Mouse (Mus musculus): ENCODE data around the gene Ano3. TPM values are rescaled to one million over a fixed set of nuclear protein-coding genes. Genes with fewer than 3 reads are reported as not detected.
A peak's percentile ranks its signal among the peaks of the same experiment; 100 is the strongest.

The Ano3 gene
- polyA plus RNA-seq, 1 experiment, result 8.2 TPM

GRCm38 (mm10) chr2:110976871-110977270, 26.1 kb upstream of the Ano3 start:
- Histone ChIP-seq H3K4me1 (ENCODE audit: control insufficient read depth, insufficient read depth, low read length) (no peaks in the 10 kb centered on the region), H3K9ac (ENCODE audit: low read depth, poor library complexity, severe bottlenecking) (no peak overlapping the region), H3K27ac (ENCODE audit: insufficient read depth, low read length) (no peak overlapping the region), H3K27me3 (ENCODE audit: control insufficient read depth, insufficient read depth, low read length, poor library complexity, severe bottlenecking) (no peaks in the 10 kb centered on the region), H3K4me3 (ENCODE audit: low read depth, low read length) (no peak overlapping the region), H3K36me3 (ENCODE audit: control insufficient read depth, insufficient read depth, low read length, poor library complexity, severe bottlenecking) (no peaks in the 10 kb centered on the region), H3K9me3 (replicated peaks; ENCODE audit: control insufficient read depth, insufficient read depth, low read length, poor library complexity, severe bottlenecking) (no peaks in the 10 kb centered on the region)
- no peak for TF ChIP-seq EP300 (IDR thresholded peaks at IDR 0.05; ENCODE audit: insufficient read depth, low read depth, low read length)
- no peak for TF ChIP-seq POLR2A (IDR thresholded peaks at IDR 0.05; ENCODE audit: insufficient read depth, low read length)
- TF ChIP-seq CTCF (IDR thresholded peaks at IDR 0.05; ENCODE audit: low read depth, low read length), result no peak

DNA sequence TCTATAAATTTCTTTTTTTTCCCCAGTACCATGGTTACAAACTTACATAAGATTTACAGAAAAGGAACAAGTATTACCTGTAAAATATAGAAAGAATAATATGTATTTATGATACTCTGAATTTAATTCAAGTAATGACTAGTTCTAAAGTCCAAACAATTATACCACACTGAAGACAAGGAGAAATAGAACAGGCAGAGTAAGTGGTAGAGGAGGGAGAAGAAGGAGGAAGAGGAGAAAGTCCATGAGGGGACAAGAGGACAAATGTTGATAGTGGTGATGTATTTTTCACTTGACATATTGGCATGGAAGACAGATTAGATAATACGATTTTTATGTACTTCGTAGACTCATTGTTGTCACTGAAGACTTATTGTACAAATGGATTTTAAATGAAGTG, 19.4 kb upstream of the Ano3 start:
- Histone ChIP-seq H3K9me3 (replicated peaks; ENCODE audit: control insufficient read depth, insufficient read depth, low read length, poor library complexity, severe bottlenecking) (no peaks in the 10 kb centered on the region), H3K4me3 (ENCODE audit: low read depth, low read length) (no peak overlapping the region), H3K4me1 (ENCODE audit: control insufficient read depth, insufficient read depth, low read length) (no peaks in the 10 kb centered on the region), H3K27me3 (ENCODE audit: control insufficient read depth, insufficient read depth, low read length, poor library complexity, severe bottlenecking) (no peaks in the 10 kb centered on the region), H3K27ac (ENCODE audit: insufficient read depth, low read length) (no peak overlapping the region), H3K9ac (ENCODE audit: low read depth, poor library complexity, severe bottlenecking) (no peak overlapping the region), H3K36me3 (ENCODE audit: control insufficient read depth, insufficient read depth, low read length, poor library complexity, severe bottlenecking) (no peaks in the 10 kb centered on the region)
- no peak for TF ChIP-seq CTCF (IDR thresholded peaks at IDR 0.05; ENCODE audit: low read depth, low read length)
- no peak for TF ChIP-seq POLR2A (IDR thresholded peaks at IDR 0.05; ENCODE audit: insufficient read depth, low read length)
- TF ChIP-seq EP300 (IDR thresholded peaks at IDR 0.05; ENCODE audit: insufficient read depth, low read depth, low read length), result no peak

DNA sequence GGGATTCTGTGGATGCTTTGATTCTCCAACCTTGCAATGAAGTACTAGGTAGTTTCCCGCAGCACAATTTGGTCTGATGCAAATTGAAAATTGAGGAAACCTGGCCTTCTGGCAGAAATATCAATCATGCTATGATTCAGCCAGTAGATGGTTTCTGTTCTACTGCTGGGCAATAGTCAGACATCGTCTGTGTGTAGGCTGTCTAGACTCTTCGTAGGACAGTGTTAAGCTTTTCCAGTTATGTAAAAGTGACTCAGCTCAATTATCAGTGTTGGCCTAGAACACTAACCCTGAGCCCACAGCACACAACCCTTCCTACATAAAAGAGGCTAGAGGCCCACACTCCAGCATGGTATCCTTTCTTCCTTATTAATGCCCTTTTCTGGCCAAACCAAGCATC, 14.7 kb upstream of the Ano3 start:
- TF ChIP-seq CTCF (IDR thresholded peaks at IDR 0.05; ENCODE audit: low read depth, low read length) (no peak), POLR2A (IDR thresholded peaks at IDR 0.05; ENCODE audit: insufficient read depth, low read length) (no peak), EP300 (IDR thresholded peaks at IDR 0.05; ENCODE audit: insufficient read depth, low read depth, low read length) (no peak)
- no peak overlapping the region for H3K4me3 ChIP-seq (ENCODE audit: low read depth, low read length)
- H3K27ac ChIP-seq (ENCODE audit: insufficient read depth, low read length), result no peak overlapping the region
- H3K9me3 ChIP-seq (replicated peaks; ENCODE audit: control insufficient read depth, insufficient read depth, low read length, poor library complexity, severe bottlenecking), result no peaks in the 10 kb centered on the region
- no peaks in the 10 kb centered on the region for H3K27me3 ChIP-seq (ENCODE audit: control insufficient read depth, insufficient read depth, low read length, poor library complexity, severe bottlenecking)
- no peaks in the 10 kb centered on the region for H3K36me3 ChIP-seq (ENCODE audit: control insufficient read depth, insufficient read depth, low read length, poor library complexity, severe bottlenecking)
- no peaks in the 10 kb centered on the region for H3K4me1 ChIP-seq (ENCODE audit: control insufficient read depth, insufficient read depth, low read length)
- H3K9ac ChIP-seq (ENCODE audit: low read depth, poor library complexity, severe bottlenecking), result no peak overlapping the region

GRCm38 (mm10) chr2:110950432-110950803, 305 bp downstream of the Ano3 start:
- no peak for TF ChIP-seq EP300 (IDR thresholded peaks at IDR 0.05; ENCODE audit: insufficient read depth, low read depth, low read length)
- no peak for TF ChIP-seq POLR2A (IDR thresholded peaks at IDR 0.05; ENCODE audit: insufficient read depth, low read length)
- no peak for TF ChIP-seq CTCF (IDR thresholded peaks at IDR 0.05; ENCODE audit: low read depth, low read length)
- Histone ChIP-seq H3K9me3 (replicated peaks; ENCODE audit: control insufficient read depth, insufficient read depth, low read length, poor library complexity, severe bottlenecking) (no peaks in the 10 kb centered on the region), H3K27ac (ENCODE audit: insufficient read depth, low read length) (no peak overlapping the region), H3K9ac (ENCODE audit: low read depth, poor library complexity, severe bottlenecking) (no peak overlapping the region), H3K4me1 (ENCODE audit: control insufficient read depth, insufficient read depth, low read length) (no peaks in the 10 kb centered on the region), H3K27me3 (ENCODE audit: control insufficient read depth, insufficient read depth, low read length, poor library complexity, severe bottlenecking) (no peaks in the 10 kb centered on the region; the same call in 1 of the 2 replicates), H3K36me3 (ENCODE audit: control insufficient read depth, insufficient read depth, low read length, poor library complexity, severe bottlenecking) (no peaks in the 10 kb centered on the region), H3K4me3 (ENCODE audit: low read depth, low read length) (no peak overlapping the region)

DNA sequence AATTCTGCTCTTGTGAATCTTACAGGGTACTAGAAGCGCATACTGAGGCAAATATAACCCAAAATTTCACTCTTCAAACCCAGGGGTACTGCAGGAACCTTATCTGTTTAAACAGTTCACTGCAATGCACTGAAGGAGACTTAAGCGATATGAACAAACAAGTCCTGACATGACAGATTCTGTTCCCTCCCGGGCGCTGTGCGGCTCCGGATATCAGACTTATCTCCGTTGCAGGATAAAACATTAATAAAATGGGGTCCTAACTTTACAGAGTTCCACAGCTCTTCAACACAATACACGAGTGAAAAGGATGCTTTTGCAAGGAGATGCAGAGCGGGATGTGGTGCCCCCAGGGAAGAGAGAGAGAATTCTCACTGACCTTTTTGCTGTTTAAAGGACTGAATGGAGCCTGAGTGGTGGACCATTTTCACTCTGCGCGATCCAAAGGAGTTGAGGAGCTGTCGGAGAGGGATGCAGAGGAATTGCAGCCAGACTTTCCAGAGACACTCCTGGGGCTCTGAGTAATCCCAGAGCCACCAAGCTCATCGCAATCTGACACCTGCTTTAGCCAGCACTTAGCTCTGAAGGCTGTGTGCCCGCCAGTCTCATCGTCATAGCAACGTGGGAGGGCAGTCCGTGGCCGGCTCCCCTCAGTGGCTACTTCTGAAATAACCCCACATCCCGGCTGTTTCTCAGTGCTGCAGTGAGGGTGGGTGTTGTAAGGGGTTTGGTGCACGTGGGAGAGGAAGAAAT, 868 bp downstream of the Ano3 start:
- Histone ChIP-seq H3K4me1 (ENCODE audit: control insufficient read depth, insufficient read depth, low read length) (no peaks in the 10 kb centered on the region), H3K36me3 (ENCODE audit: control insufficient read depth, insufficient read depth, low read length, poor library complexity, severe bottlenecking) (no peaks in the 10 kb centered on the region), H3K9ac (ENCODE audit: low read depth, poor library complexity, severe bottlenecking) (peak overlapping the region; percentile 16; the same call in 1 of the 2 replicates), H3K9me3 (replicated peaks; ENCODE audit: control insufficient read depth, insufficient read depth, low read length, poor library complexity, severe bottlenecking) (no peaks in the 10 kb centered on the region), H3K27me3 (ENCODE audit: control insufficient read depth, insufficient read depth, low read length, poor library complexity, severe bottlenecking) (no peaks in the 10 kb centered on the region; the same call in 1 of the 2 replicates), H3K4me3 (ENCODE audit: low read depth, low read length) (peak overlapping the region; percentile 19), H3K27ac (ENCODE audit: insufficient read depth, low read length) (peak overlapping the region; percentile 12; the same call in 1 of the 2 replicates)
- TF ChIP-seq POLR2A (IDR thresholded peaks at IDR 0.05; ENCODE audit: insufficient read depth, low read length) (no peak), CTCF (IDR thresholded peaks at IDR 0.05; ENCODE audit: low read depth, low read length) (no peak), EP300 (IDR thresholded peaks at IDR 0.05; ENCODE audit: insufficient read depth, low read depth, low read length) (no peak)

- Histone ChIP-seq H3K9ac (ENCODE audit: low read depth, poor library complexity, severe bottlenecking) (no peak overlapping the region), H3K4me3 (ENCODE audit: low read depth, low read length) (no peak overlapping the region), H3K36me3 (ENCODE audit: control insufficient read depth, insufficient read depth, low read length, poor library complexity, severe bottlenecking) (no peaks in the 10 kb centered on the region), H3K27me3 (ENCODE audit: control insufficient read depth, insufficient read depth, low read length, poor library complexity, severe bottlenecking) (no peaks in the 10 kb centered on the region; the same call in 1 of the 2 replicates), H3K27ac (ENCODE audit: insufficient read depth, low read length) (no peak overlapping the region), H3K4me1 (ENCODE audit: control insufficient read depth, insufficient read depth, low read length) (no peaks in the 10 kb centered on the region), H3K9me3 (replicated peaks; ENCODE audit: control insufficient read depth, insufficient read depth, low read length, poor library complexity, severe bottlenecking) (no peaks in the 10 kb centered on the region)
- TF ChIP-seq POLR2A (IDR thresholded peaks at IDR 0.05; ENCODE audit: insufficient read depth, low read length) (no peak), CTCF (IDR thresholded peaks at IDR 0.05; ENCODE audit: low read depth, low read length) (no peak), EP300 (IDR thresholded peaks at IDR 0.05; ENCODE audit: insufficient read depth, low read depth, low read length) (no peak)
Observed at GRCm38 (mm10) chr2:110945171-110945570, 5.6 kb downstream of the Ano3 start.

All from ES-Bruce4 (cell line).